Mouse (Mus musculus) telencephalon, adult 2 months (tissue): ENCODE measurements at regions not wholly inside any gene's neighbourhood (a gene's known extent, or its start where the extent isn't known, plus 50 kb on each side); places are given as distances from the start of the nearest gene placed in this dataset.

Source experiments
- DNase-seq: peaks from one replicate; pipeline ENCODE4 v3.0.0-alpha.2; 2011; ENCODE audit warnings: low read depth, low spot score

DNA sequence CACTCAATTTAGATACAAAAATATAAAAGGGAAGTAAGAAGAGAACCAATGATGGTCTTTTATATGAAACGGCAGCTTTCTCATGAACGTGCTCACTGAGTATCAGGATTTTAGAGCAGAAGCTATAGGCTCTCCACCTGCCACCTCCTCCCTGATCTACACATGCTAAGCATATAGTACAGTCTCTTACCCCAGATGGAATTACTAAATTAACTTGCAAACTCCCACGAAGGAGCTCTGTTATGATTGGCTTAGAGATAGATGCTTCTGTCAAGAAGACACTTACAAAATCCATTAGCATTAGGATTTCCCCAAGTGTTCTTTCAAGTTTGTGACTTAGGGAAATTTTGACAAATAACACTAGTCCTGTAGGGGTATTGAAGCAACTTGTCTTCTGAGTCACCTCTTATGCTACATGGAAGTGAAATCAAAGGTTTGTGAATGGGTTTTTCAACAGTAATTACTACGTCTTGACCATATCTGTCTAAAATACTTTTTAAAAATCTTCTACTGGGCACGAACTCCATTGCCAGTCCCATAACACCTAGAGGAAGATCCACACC lies 60.6 kb downstream of the Crygs start:
- no peak for DNase-seq

DNA sequence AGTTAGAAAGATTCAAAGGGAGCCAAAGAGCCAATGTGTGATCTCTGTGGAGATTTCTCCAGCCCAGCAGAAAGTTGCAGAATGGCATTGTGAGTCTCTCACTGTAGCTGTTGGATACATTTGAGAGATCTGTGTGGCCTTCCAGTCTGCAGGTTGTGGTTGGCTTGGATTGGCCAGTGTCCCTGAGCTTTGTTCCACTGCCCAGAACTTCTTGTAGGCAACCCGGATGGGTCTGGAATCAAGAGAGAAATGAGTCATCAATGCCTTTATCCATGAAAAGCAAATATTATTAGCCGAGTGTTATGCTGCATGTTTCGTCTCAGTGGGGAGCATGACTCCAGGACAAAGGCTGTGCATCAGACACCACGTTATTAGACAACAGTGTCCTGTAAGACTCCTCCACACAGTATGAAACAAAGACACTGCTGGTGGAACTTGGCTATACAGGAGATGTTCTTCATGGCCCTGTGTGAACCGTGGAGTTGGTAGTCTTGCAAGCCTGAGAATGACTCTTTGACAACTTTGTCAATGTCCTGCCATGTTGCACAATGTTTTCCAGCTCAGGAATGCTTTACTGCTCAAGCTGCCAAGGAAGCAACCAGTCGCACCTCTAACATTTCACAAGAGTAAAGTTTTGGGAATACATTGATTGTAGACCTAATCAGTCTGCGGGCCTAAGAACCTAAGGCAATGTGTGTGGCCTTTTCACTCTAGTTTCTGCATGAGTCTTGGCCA lies 67.1 kb downstream of the Crygs start:
- no peak for DNase-seq

DNA sequence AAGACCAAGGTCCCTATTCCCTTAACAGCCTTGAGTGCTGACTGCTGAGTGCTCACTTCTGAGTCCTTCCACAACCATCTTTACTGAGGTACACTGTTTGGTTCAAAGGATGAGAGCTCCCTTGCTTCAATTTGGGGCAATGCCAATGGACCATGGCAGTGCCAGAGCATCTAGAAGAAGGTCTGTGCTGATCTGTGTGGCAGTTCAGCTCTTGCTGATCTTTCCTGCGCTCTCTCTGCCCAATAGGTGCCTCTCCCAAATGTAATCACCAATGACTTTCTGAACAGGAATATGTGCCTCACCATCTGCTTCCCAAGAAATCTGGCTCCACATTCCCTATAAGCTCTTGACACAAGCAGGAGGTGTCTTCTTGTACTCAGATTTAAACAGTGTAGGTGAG lies 67.9 kb downstream of the Crygs start:
- DNase-seq: no peak

DNA sequence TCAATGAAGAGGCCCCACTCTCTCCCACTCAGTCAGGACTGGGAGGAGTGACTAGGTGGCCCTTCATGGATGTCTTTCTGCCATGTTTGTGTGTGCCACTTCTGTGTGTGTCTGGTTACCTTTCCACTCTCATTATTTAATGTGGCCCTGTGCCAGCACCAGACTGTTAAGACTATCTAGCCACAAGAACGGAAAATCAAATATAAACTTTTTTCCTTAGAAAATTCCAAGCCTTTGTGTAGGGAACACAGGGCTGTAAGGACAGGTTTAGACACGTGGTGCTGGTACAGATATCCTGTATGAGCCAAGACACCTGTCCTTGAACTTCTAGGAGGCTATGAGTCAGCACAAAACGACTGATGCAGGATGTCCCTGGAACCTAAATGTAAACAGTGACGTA lies 69.9 kb downstream of the Crygs start:
- DNase-seq: no peak

DNA sequence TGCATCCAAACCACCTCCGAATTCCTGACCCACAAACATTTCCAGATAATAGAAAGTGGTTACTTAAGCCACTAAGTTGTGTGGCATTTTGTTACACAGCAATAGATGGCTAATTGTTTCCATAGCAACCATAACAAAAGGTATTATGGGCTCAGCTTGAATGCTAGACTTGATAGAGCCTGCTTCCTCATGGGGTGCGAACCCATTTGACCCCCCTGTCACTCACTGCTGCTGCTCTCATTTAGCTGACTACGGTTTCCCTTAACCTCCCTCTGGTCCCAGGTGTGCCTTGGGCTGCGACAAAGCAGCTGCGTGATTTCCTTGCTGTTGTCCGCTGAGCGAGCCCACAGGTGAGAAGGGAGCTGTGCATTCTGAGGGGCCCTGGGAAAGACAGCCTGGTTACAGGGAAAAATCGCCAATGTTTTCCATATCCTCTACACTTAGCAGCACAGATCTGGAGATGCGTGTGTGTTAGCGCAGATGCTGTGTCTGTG lies 76.8 kb downstream of the Crygs start:
- no peak for DNase-seq

DNA sequence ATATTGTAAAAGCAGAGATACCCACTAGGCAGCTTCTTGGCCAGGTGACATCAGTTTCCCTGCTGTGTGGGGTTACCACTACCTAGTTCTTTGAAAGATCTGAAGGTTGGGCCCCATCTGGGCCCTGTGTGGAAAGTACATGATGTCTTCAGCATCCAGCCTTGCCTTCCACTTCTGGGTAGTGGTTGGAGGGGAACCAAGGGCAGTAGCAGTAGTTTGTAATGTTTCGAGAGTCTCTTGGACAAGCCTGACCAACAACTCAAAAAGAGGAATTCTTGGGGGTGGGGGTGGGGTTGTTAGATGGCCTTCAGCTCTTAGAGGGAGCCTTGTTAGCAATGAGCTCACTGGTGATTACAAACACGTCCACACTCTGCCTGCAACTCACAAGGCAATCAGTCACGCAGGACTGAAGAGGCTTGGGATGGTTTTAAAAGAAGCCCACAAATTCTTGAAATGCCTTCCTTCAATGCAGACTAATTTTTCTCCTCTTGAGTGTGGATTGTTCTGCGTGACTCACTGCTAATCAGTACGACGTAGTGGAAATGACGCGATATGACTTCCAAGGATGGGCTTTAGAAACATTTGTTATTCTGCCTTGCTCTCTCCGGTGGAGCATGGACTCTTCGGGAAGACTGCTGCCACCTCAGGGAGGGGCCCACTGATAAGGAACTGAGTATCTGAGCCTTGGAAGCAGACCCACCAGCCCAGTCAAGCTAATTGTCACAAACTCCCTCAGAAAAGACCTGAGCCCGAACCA lies 76.9 kb upstream of the Dgkg start:
- no peak for DNase-seq

DNA sequence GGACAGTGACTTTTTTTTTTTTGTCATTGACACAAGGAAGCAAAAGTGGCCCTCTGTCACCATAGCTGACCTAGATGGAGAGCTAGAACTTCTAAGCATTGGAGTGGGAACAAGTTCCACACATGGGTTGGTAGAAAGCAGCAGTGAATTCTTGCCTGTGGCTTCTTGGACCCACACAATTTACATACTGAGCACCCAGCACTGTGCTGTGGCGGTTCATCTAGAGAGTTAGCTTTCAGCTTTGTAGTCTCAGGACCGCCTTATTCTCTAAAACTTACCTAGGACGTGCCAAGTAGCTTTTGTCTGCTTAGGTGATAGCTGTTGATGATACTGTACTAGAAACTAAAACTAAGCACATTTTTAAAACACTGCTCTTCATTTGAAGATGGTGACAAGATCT lies 72.1 kb upstream of the Dgkg start:
- no peak for DNase-seq

DNA sequence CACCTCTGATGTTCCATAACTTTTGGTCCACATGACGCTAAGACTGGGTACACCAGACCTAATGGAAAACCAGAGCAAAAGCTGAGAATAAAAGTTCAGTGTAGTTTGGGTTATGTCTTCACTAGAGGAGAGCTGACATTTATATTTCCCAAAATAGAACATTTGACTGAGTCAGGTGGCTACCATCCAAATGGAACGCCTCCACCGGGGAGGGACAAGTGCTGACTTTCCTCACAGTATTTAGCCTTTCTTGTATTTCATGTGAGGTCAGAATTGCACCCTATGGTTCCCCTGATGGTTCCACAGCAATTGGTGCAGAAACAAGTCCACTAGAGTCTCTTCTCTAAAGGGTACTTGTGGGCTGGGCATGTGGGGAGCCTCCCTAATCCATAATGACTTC lies 68.2 kb upstream of the Dgkg start:
- no peak for DNase-seq

DNA sequence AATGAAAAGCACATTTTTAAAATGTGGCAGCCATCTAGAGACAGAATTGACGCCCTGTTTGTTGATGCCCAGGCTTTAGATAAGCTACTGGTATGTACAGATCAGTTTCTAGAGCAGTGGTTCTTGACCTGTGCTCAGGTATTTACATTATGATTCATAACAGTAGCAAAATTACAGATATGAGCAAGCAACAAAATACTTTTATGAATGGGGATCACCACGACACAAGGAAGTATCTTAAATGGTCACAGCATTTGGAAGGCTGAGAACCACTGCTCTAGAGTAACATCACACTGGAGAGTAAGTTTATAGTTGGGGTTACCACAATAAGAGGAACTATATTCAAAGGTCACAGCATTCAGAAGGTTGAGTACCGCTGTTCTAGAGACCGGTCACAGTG lies 66.3 kb upstream of the Dgkg start:
- no peak for DNase-seq

DNA sequence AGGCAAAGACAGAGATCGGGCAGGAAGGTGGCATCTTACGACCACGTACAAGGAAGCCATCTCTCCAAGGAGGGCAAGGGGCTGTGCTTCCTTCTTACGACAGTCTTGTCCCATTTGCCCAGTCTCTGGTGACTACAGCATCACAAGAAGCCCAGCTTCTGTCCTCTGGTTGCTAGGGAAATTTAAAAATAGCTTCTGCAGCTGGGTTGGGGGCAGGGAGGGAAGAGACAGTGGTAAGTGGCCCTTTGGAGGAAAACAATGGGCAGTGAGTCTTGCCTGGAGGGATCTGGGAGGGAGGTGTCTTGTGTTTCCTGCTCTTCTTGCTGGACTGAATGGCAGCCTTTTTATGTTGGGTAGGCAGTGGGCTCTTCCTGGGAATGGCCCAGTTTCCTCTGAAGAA lies 62.8 kb upstream of the Dgkg start:
- DNase-seq: peak; percentile 17

DNA sequence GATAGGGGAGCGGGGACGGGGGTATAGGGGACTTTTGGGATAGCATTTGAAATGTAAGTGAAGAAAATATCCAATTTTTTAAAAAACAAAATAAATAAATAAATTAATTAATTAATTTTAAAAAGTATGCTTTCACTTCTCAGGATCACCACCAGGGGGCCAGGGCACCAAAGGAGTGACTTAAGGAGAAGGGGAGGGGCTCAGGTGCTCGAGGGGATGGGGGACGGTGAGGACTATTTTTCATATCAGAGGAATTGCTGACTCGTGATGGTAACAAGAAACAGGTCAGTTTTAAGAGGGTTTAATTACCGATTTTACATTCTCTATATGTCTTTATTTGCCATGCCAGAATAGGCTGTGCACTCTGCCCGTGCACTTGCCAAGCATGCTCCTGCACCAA lies 62.3 kb upstream of the Dgkg start:
- DNase-seq: no peak

DNA sequence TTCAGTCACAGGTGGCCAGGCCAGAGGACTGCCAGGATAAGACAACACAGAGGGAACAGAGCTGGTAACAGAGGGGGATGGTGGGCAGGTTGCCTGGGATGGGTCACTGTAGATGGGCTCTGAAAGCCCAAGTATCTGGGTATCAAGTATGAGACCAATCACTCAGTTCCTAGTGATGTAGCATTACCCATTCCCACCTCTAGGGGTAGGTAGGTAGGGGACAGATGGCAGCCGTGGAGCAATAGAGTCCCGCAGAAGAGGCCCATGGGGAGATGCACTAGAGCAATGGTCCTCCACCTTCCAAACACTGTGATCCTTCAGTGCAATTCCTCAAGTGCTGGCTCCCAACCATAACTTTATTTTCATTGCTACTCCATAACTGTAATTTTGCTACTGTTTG lies 60.4 kb upstream of the Dgkg start:
- no peak for DNase-seq

DNA sequence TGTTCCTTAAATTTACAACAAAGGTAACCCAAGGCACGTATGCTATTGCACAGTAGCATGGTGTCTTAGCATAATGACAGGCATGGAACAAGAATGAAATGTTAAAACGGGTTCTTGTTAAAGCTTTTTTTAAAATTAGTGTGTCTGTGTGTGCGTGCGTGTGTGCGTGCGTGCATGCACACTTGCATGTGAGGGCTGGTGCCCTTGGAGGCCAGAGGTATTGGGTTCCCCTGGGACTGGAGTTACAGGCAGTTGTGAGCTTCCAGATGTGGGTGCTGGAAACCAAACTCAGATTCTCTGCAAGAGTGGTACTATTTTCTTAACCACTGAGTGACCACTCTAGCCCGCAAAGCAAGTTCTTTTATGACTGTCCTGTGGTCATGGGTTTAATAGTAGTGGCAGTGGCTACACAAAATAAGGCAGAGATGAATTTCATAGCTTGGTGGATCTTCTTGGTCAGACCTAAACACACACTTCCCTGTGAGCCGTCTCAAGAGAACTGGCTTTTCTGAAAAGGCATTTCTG lies 59.3 kb upstream of the Dgkg start:
- no peak for DNase-seq

DNA sequence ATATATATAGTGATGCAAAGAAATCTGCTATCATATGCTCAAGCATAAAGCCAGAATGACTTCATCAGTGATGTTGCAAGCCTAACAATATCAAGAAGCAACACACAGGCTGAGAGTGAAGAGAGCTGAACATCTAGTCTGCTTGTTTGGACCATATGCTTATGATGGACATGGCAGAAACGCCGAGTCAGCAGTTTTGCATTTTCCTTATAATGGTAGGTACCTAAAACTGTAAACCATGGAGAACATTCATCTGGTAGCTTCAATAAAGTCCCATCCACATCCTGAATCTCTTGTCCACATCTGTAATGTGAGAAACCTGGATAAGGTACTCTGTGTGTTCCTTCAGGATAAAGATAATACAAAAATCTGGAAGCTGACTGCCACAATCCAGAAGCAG lies 57.3 kb upstream of the Dgkg start:
- DNase-seq: no peak

DNA sequence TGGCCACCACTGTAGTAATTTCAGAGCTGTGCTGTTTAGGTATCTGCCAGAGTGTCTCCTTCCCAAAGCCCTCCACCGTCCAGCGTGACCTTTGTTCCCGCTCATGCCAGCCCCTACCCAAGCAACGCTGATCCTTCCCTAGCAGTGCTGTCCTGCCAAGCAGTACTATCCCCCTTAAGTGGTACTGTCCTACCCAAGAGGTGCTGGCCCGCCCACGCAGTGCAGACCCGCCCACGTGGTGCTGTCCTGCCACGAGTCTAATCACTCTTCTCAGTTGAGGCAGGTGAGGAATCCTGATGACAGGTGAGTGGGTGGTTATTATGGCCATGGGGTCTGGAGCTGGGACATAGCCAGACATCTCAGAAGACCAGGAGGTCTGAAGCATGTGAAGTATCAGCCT lies 51.7 kb upstream of the Dgkg start:
- no peak for DNase-seq
